Comparison of ENCODE assay signal across 7 mouse cellular contexts in genomic region chr9:44130581-44131275, GRCm38 (mm10). TPM values are rescaled to one million over a fixed set of nuclear protein-coding genes. Genes with fewer than 3 reads are reported as not detected.
DNase-seq lines count a peak whose midpoint lies in the region; ATAC-seq and TF ChIP-seq lines count a peak whose summit lies in the region.

No protein-coding gene starts in this region.

- DNase-seq in brain, adult 2 months (ENCODE audit: low read depth, low spot score), result peak; percentile 88
- peak; percentile 62 to 66 for DNase-seq in heart, adult 2 months
- peak; percentile 43 for DNase-seq in kidney, adult 18-20 months
- DNase-seq in splenic B cell, adult 2 months (ENCODE audit: low read depth, low spot score), result peak; percentile 48
- DNase-seq in left cerebral cortex, adult 9 months (ENCODE audit: low spot score in 2 of 2), result no peak

- WGBS in heart, adult 2 months, result 26% methylated on average over 19 of the region's 19 CpGs
- WGBS in lung, embryonic 15.5 days, result 23% methylated on average over 19 of the region's 19 CpGs

- peak overlapping the region; percentile 63 for H3K9ac ChIP-seq in heart, adult 2 months (ENCODE audit: low read depth, low read length)
- peak overlapping the region; percentile 58; the same call in 1 of the 2 replicates for H3K9ac ChIP-seq in lung, embryonic 15.5 days

- no peaks in the 10 kb centered on the region for H3K79me2 ChIP-seq in heart, adult 2 months (replicated peaks; ENCODE audit: control insufficient read depth, insufficient read depth, low read length)

- H3K4me3 ChIP-seq in E14TG2a.4 (replicated peaks; ENCODE audit: low read length), result peak overlapping the region; percentile 74
- peak overlapping the region; percentile 59 for H3K4me3 ChIP-seq in heart, adult 2 months
- peak overlapping the region; percentile 44 for H3K4me3 ChIP-seq in lung, embryonic 15.5 days

- TF ChIP-seq CTCF in E14TG2a.4 (conservative IDR thresholded peaks at IDR 0.05; ENCODE audit: low read length), result no peak
- no peak for TF ChIP-seq CTCF in heart, adult 2 months (IDR thresholded peaks at IDR 0.05)

- H3K9me3 ChIP-seq in E14TG2a.4 (ENCODE audit: low read length), result no peaks in the 10 kb centered on the region
- no peaks in the 10 kb centered on the region for H3K9me3 ChIP-seq in lung, embryonic 15.5 days

- intact Hi-C loops in heart, adult 2 months (cut with DNase I), result no loop called here

- no peaks in the 10 kb centered on the region for H3K36me3 ChIP-seq in E14TG2a.4 (ENCODE audit: insufficient read depth, low read length)
- no peaks in the 10 kb centered on the region for H3K36me3 ChIP-seq in heart, adult 2 months (ENCODE audit: control insufficient read depth, insufficient read depth, low read length)
- H3K36me3 ChIP-seq in lung, embryonic 15.5 days, result no peaks in the 10 kb centered on the region
- H3K36me3 ChIP-seq in splenic B cell, adult 2 months (ENCODE audit: control insufficient read depth, insufficient read depth, low read length, poor library complexity, severe bottlenecking), result no peaks in the 10 kb centered on the region

- H3K27me3 ChIP-seq in E14TG2a.4 (ENCODE audit: insufficient read depth, low read length), result peaks cover 44% of the 10 kb centered on the region
- no peaks in the 10 kb centered on the region for H3K27me3 ChIP-seq in heart, adult 2 months (ENCODE audit: control insufficient read depth, insufficient read depth, low read length)
- peaks cover 16% of the 10 kb centered on the region; the same call in 1 of the 2 replicates for H3K27me3 ChIP-seq in lung, embryonic 15.5 days
- peaks cover 3% of the 10 kb centered on the region; the same call in 1 of the 2 replicates for H3K27me3 ChIP-seq in splenic B cell, adult 2 months (ENCODE audit: control insufficient read depth, insufficient read depth, low read length, poor library complexity, severe bottlenecking)

- H3K27ac ChIP-seq in heart, adult 2 months, result peak overlapping the region; percentile 99
- peak overlapping the region; percentile 96 for H3K27ac ChIP-seq in lung, embryonic 15.5 days

- H3K4me1 ChIP-seq in E14TG2a.4 (replicated peaks; ENCODE audit: low read depth, low read length), result peaks cover 83% of the 10 kb centered on the region
- peaks cover 17% of the 10 kb centered on the region for H3K4me1 ChIP-seq in heart, adult 2 months (ENCODE audit: control insufficient read depth, insufficient read depth, low read length)
- peaks cover 83% of the 10 kb centered on the region for H3K4me1 ChIP-seq in lung, embryonic 15.5 days

- ATAC-seq in lung, embryonic 15.5 days (ENCODE audit: borderline replicate concordance, extremely low read depth, low FRiP score, low TSS enrichment), result peak; percentile 29

- TF ChIP-seq POLR2A in heart, adult 2 months (IDR thresholded peaks at IDR 0.05; ENCODE audit: insufficient read depth, low read depth, low read length), result 0 out of 2 replicates have a peak, but pooled peaks have one; percentile 34

- peak overlapping the region; percentile 90 for H3K4me2 ChIP-seq in lung, embryonic 15.5 days

- peak; percentile 38; the same call in 1 of the 2 replicates for TF ChIP-seq EP300 in heart, adult 2 months (IDR thresholded peaks at IDR 0.05; ENCODE audit: insufficient read depth, low read depth, low read length)

RNA-seq across cellular contexts. Expression of gene Mcam, which starts 3.5 kb away (rescaled TPM):
- 10 to 100 TPM; 31.6 to 32.5 TPM for total RNA-seq in heart, adult 2 months (2021)
- polyA plus RNA-seq in heart, adult 2 months (2012; rRNA removed), result 49.8 and 70.9 TPM in 2 replicates
- polyA plus RNA-seq in lung, embryonic 15.5 days (2015; fragmentation: Nextera tagmentation; extraction: Ambion mirVana), result 86.2 and 92.9 TPM in 2 replicates

RNA-seq across cellular contexts. Expression of gene Rnf26, which starts 17.4 kb away (rescaled TPM):
- 1 to 10 TPM; 6.5 to 6.7 TPM for total RNA-seq in heart, adult 2 months (2021)
- polyA plus RNA-seq in heart, adult 2 months (2012; rRNA removed), result 7.3 and 10.4 TPM in 2 replicates
- polyA plus RNA-seq in lung, embryonic 15.5 days (2015; fragmentation: Nextera tagmentation; extraction: Ambion mirVana), result 69.9 and 71.4 TPM in 2 replicates

RNA-seq across cellular contexts. Expression of gene Gm49380, which starts 17.4 kb away (rescaled TPM):
- under 1 TPM; 0.21 to 0.23 TPM for total RNA-seq in heart, adult 2 months (2021)
- not detected in 2 replicates for polyA plus RNA-seq in heart, adult 2 months (2012; rRNA removed)
- 0.17 and 0.21 TPM in 2 replicates for polyA plus RNA-seq in lung, embryonic 15.5 days (2015; fragmentation: Nextera tagmentation; extraction: Ambion mirVana)

RNA-seq across cellular contexts. Expression of gene C1qtnf5, which starts 23.7 kb away (rescaled TPM):
- 1 to 10 TPM; 4.8 to 7.6 TPM for total RNA-seq in heart, adult 2 months (2021)
- polyA plus RNA-seq in heart, adult 2 months (2012; rRNA removed), result 9.4 and 13.8 TPM in 2 replicates
- polyA plus RNA-seq in lung, embryonic 15.5 days (2015; fragmentation: Nextera tagmentation; extraction: Ambion mirVana), result 6.3 and 6.5 TPM in 2 replicates

RNA-seq across cellular contexts. Expression of gene Mfrp, which starts 29.2 kb away (rescaled TPM):
- total RNA-seq in heart, adult 2 months (2021), result under 1 TPM in 1 of 2 experiments, not detected in 1; 0.05 TPM
- 0.04 and 0.12 TPM in 2 replicates for polyA plus RNA-seq in heart, adult 2 months (2012; rRNA removed)
- 0.14 and 0.28 TPM in 2 replicates for polyA plus RNA-seq in lung, embryonic 15.5 days (2015; fragmentation: Nextera tagmentation; extraction: Ambion mirVana)

Comparison
In these comparisons a context has a peak if more than half of its experiments do, and no peak if none do; other contexts are left out.
1. DNase-seq: peak in brain, adult 2 months (single experiment), heart, adult 2 months (2 of 2), kidney, adult 18-20 months (single experiment) and splenic B cell, adult 2 months (single experiment); none in left cerebral cortex, adult 9 months (0 of 2).
2. Peak in every context shown above with its lines, with median percentiles within 50 percentile points of each other: H3K4me3 ChIP-seq.